Mouse (Mus musculus): ENCODE measurements around the gene Gm5447. TPM values are rescaled to one million over a fixed set of nuclear protein-coding genes. Genes with fewer than 3 reads are reported as not detected.

Gm5447 gene
- not detected for total RNA-seq (2023)

GRCm38 (mm10) chr13:30973501-30974246 lies at the start of gene Gm5447, which contains the start of gene Exoc2:
TSS of gene Gm5447 (plus strand) at chr13:30974204.
TSS of gene Exoc2 (minus strand) at chr13:30974093.

GRCm38 (mm10) chr13:30947540-30947939 lies 26.5 kb upstream of the Gm5447 start, which contains the start of gene Hus1b:
TSS of gene Hus1b (minus strand) at chr13:30947759.

Other genes with a start within 250 kb of the Gm5447 start
- gene Irf4, start 225.0 kb upstream of the Gm5447 start, total RNA-seq (2023) = 10 to 100 TPM; 12.7 to 18.9 TPM
- gene Hus1b, start 26.4 kb upstream of the Gm5447 start, total RNA-seq (2023) = 1 to 10 TPM; 1.6 to 1.8 TPM
- gene Exoc2, start 111 bp upstream of the Gm5447 start, total RNA-seq (2023) = 10 to 100 TPM; 58.2 to 66.0 TPM